Mouse (Mus musculus) common myeloid progenitor, adult 5-6 weeks (primary cell): Measurements from ENCODE around the gene Grip2. TPM values are rescaled to one million over a fixed set of nuclear protein-coding genes. Genes with fewer than 3 reads are reported as not detected.

ENCODE experiments used
- ATAC-seq: replicated peaks from 2 replicates; pipeline ENCODE4 v1.8.0; 2016; ENCODE audit warnings: low read depth, mild to moderate bottlenecking, moderate TSS enrichment, inconsistent platforms; ENCODE audit not compliant: poor library complexity, severe bottlenecking
- total RNA-seq: library from RNA; stranded (forward); fragments of 200-1000, 187-1606 nt; gene quantifications from 2 replicates; pipeline ENCODE4 v1.2.3, GENCODE M21; 2017

The Grip2 gene
- total RNA-seq = not detected in 2 replicates

GRCm38 (mm10) chr6:91827016-91827570 lies at the start of gene Grip2:
Gene Grip2 (minus strand): TSS chr6:91827250.
- no peak for ATAC-seq

- ATAC-seq = no peak
These were observed 45.7 kb upstream of the Grip2 start for GRCm38 (mm10) chr6:91872781-91873180.

- no peak for ATAC-seq
These were observed 41.0 kb upstream of the Grip2 start for GRCm38 (mm10) chr6:91868091-91868490.

- ATAC-seq = 0 out of 2 replicates have a peak, but pooled peaks have one; percentile 32
These were observed 38.6 kb upstream of the Grip2 start for GRCm38 (mm10) chr6:91865601-91866000.

GRCm38 (mm10) chr6:91864595-91864994 lies 37.5 kb upstream of the Grip2 start:
- ATAC-seq = peak; percentile 22; the same call in 1 of the 2 replicates

GRCm38 (mm10) chr6:91862848-91863247 lies 35.8 kb upstream of the Grip2 start:
- no peak for ATAC-seq

GRCm38 (mm10) chr6:91858339-91858738 lies 31.3 kb upstream of the Grip2 start:
- no peak for ATAC-seq

- ATAC-seq = peak; percentile 87
These were observed 25.5 kb upstream of the Grip2 start for GRCm38 (mm10) chr6:91852550-91852949.

- no peak for ATAC-seq
These were observed 16.6 kb upstream of the Grip2 start for GRCm38 (mm10) chr6:91843628-91844153.

GRCm38 (mm10) chr6:91842897-91843627 lies 16.0 kb upstream of the Grip2 start:
- no peak for ATAC-seq

- ATAC-seq = peak; percentile 83
These were observed 12.2 kb upstream of the Grip2 start for GRCm38 (mm10) chr6:91839010-91839871.

- ATAC-seq = no peak
These were observed 5.9 kb upstream of the Grip2 start for GRCm38 (mm10) chr6:91832863-91833440.

- no peak for ATAC-seq
These were observed 876 bp upstream of the Grip2 start for GRCm38 (mm10) chr6:91827926-91828325.

- no peak for ATAC-seq
These were observed 8.8 kb downstream of the Grip2 start for GRCm38 (mm10) chr6:91818271-91818670.

- ATAC-seq = no peak
These were observed 11.1 kb downstream of the Grip2 start for GRCm38 (mm10) chr6:91815976-91816375.

GRCm38 (mm10) chr6:91813611-91814010 lies 13.4 kb downstream of the Grip2 start:
- ATAC-seq = no peak

GRCm38 (mm10) chr6:91810007-91810406 lies 17.0 kb downstream of the Grip2 start:
- ATAC-seq = no peak

GRCm38 (mm10) chr6:91808022-91808421 lies 19.0 kb downstream of the Grip2 start:
- ATAC-seq = no peak

GRCm38 (mm10) chr6:91807169-91807568 lies 19.9 kb downstream of the Grip2 start:
- 0 out of 2 replicates have a peak, but pooled peaks have one; percentile 32 for ATAC-seq

- no peak for ATAC-seq
These were observed 22.9 kb downstream of the Grip2 start for GRCm38 (mm10) chr6:91804177-91804576.
